11 mouse cellular contexts compared by ENCODE assay signal in the genomic region with DNA sequence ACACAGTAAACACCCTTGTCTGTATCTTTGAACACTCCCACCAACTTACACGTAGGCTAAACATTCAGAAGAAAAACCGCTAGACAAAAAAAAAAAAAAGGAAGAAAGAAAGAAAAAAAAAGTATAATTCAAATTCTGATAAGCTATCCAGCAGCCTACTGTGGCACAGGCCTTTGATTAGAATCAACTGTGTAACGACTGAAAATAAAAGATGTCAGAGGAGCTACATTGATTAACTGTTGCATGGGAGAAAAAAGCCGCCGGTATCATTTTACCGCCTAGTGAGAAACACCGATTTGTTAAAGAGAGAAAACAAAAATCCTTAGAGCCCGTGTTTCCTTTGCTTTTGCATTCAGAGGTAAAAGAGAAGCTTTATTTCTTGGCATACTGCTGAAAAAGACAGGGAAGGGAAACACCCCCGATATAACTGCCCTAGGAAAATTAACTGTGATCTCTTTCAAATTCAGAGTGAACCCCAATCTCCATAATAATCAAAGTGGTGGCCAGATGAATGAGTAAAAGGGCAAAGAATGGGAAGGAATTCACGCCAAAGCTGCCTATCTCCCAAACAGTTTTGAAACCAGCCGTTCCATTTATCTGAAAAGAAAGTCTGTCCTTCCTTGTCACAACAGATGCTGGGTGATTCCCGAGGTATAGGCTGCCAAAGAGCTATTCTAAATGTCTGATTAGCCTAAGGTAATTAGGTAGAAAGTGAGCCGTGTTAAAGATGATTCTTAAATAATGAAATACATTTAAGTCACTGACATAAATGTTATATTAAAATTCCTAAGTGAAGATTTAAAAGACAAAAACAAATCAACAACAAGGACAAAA. TPM values are rescaled to one million over a fixed set of nuclear protein-coding genes. Genes with fewer than 3 reads are reported as not detected.
DNase-seq lines count a peak whose midpoint lies in the region; ATAC-seq lines count a peak whose summit lies in the region.
"Had no signal": no experiment of that assay in that cellular context is flagged by ENCODE, and none has a peak within 500 bp of the region (broad histone marks: within the 10 kb centered on the region; RNA-seq: fewer than 3 reads in every experiment).

No protein-coding gene starts in this region.

- 20% methylated on average over 13 of the region's 13 CpGs for WGBS in embryonic facial prominence, embryonic 14.5 days
- 6% methylated on average over 13 of the region's 13 CpGs for WGBS in hindbrain, embryonic 13.5 days
- WGBS in midbrain, embryonic 16.5 days: 6% methylated on average over 13 of the region's 13 CpGs

- no peak for ATAC-seq in embryonic facial prominence, embryonic 14.5 days (ENCODE audit: low read depth)
- no peak for ATAC-seq in hindbrain, embryonic 13.5 days (ENCODE audit: low FRiP score)
- no peak for ATAC-seq in midbrain, embryonic 16.5 days

- H3K4me3 ChIP-seq in embryonic facial prominence, embryonic 14.5 days (ENCODE audit: low read depth, low read length): no peak overlapping the region
- H3K4me3 ChIP-seq in hindbrain, embryonic 13.5 days: no peak overlapping the region
- H3K4me3 ChIP-seq in midbrain, embryonic 16.5 days (ENCODE audit: low read depth, low read length): no peak overlapping the region
- H3K4me3 ChIP-seq: erythroblast, embryonic 14.5 days; kidney, embryonic 15.5 days; limb, embryonic 12.5 days had no signal

- H3K36me3 ChIP-seq in embryonic facial prominence, embryonic 14.5 days (ENCODE audit: control insufficient read depth, insufficient read depth, low read length): no peaks in the 10 kb centered on the region
- H3K36me3 ChIP-seq in hindbrain, embryonic 13.5 days: no peaks in the 10 kb centered on the region
- no peaks in the 10 kb centered on the region for H3K36me3 ChIP-seq in midbrain, embryonic 16.5 days (ENCODE audit: control insufficient read depth, insufficient read depth, low read length)
- H3K36me3 ChIP-seq: kidney, embryonic 15.5 days; limb, embryonic 12.5 days had no signal

- peak; percentile 27 for DNase-seq in embryo, embryonic 10 days (ENCODE audit: low spot score)
- no peak for DNase-seq in embryo, embryonic 9.5 days (ENCODE audit: extremely low spot score)
- no peak for DNase-seq in embryonic facial prominence, embryonic 14.5 days (ENCODE audit: low spot score)
- no peak for DNase-seq in frontal cortex, postnatal 36 days (ENCODE audit: low spot score in 2 of 2)
- no peak for DNase-seq in left cerebral cortex, adult 9 months (ENCODE audit: low spot score in 2 of 2)
- DNase-seq in cerebellum, adult 9-10 months: no peak

- peaks cover 17% of the 10 kb centered on the region for H3K4me1 ChIP-seq in embryonic facial prominence, embryonic 14.5 days (ENCODE audit: control insufficient read depth, insufficient read depth, low read length)
- peaks cover 58% of the 10 kb centered on the region for H3K4me1 ChIP-seq in hindbrain, embryonic 13.5 days (replicated peaks)
- peaks cover 42% of the 10 kb centered on the region for H3K4me1 ChIP-seq in midbrain, embryonic 16.5 days (ENCODE audit: control insufficient read depth, insufficient read depth, low read length)

- no peaks in the 10 kb centered on the region for H3K9me3 ChIP-seq in embryonic facial prominence, embryonic 14.5 days (ENCODE audit: control insufficient read depth, low read length)
- H3K9me3 ChIP-seq in hindbrain, embryonic 13.5 days: no peaks in the 10 kb centered on the region
- no peaks in the 10 kb centered on the region for H3K9me3 ChIP-seq in midbrain, embryonic 16.5 days (replicated peaks; ENCODE audit: control insufficient read depth, low read length, poor library complexity, severe bottlenecking)
- H3K9me3 ChIP-seq: kidney, embryonic 15.5 days; limb, embryonic 12.5 days had no signal

- H3K4me2 ChIP-seq in embryonic facial prominence, embryonic 14.5 days (ENCODE audit: low read depth, low read length): peak overlapping the region; percentile 11; the same call in 1 of the 2 replicates
- peak overlapping the region; percentile 29 for H3K4me2 ChIP-seq in hindbrain, embryonic 13.5 days
- H3K4me2 ChIP-seq in midbrain, embryonic 16.5 days (ENCODE audit: low read length): peak overlapping the region; percentile 37
- H3K4me2 ChIP-seq: kidney, embryonic 15.5 days; limb, embryonic 12.5 days had no signal

- H3K27ac ChIP-seq in embryonic facial prominence, embryonic 14.5 days (replicated peaks; ENCODE audit: low read depth, low read length): no peak overlapping the region
- H3K27ac ChIP-seq in hindbrain, embryonic 13.5 days: 0 out of 2 replicates have a peak overlapping the region, but pooled peaks have one; percentile 3
- no peak overlapping the region for H3K27ac ChIP-seq in midbrain, embryonic 16.5 days (ENCODE audit: low read length)
- H3K27ac ChIP-seq: kidney, embryonic 15.5 days had no signal

- H3K27me3 ChIP-seq in embryonic facial prominence, embryonic 14.5 days (replicated peaks; ENCODE audit: control insufficient read depth, insufficient read depth, low read length): no peaks in the 10 kb centered on the region
- H3K27me3 ChIP-seq in hindbrain, embryonic 13.5 days: no peaks in the 10 kb centered on the region
- H3K27me3 ChIP-seq in midbrain, embryonic 16.5 days (ENCODE audit: control insufficient read depth, insufficient read depth, low read depth, low read length): no peaks in the 10 kb centered on the region
- H3K27me3 ChIP-seq: limb, embryonic 12.5 days had no signal

- H3K9ac ChIP-seq in embryonic facial prominence, embryonic 14.5 days (ENCODE audit: low read depth, low read length): no peak overlapping the region
- no peak overlapping the region for H3K9ac ChIP-seq in hindbrain, embryonic 13.5 days
- H3K9ac ChIP-seq in midbrain, embryonic 16.5 days (ENCODE audit: low read depth, low read length): peak overlapping the region; percentile 31; the same call in 1 of the 2 replicates
- H3K9ac ChIP-seq: kidney, embryonic 15.5 days; limb, embryonic 12.5 days had no signal

RNA-seq across cellular contexts. Expression of gene Sgce, which starts 7.3 kb away (rescaled TPM):
- polyA plus RNA-seq in embryonic facial prominence, embryonic 14.5 days (2014; fragmentation: Nextera tagmentation; extraction: Ambion mirVana): 67.1 and 69.8 TPM in 2 replicates
- polyA plus RNA-seq in hindbrain, embryonic 13.5 days (2015; fragmentation: Nextera tagmentation; extraction: Ambion mirVana): 64.4 and 64.6 TPM in 2 replicates
- 61.4 and 65.8 TPM in 2 replicates for polyA plus RNA-seq in midbrain, embryonic 16.5 days (2015; fragmentation: Nextera tagmentation; extraction: Ambion mirVana)
- polyA plus RNA-seq: erythroblast, embryonic 14.5 days had no signal

RNA-seq across cellular contexts. Expression of gene Peg10, which starts 7.4 kb away (rescaled TPM):
- polyA plus RNA-seq in embryonic facial prominence, embryonic 14.5 days (2014; fragmentation: Nextera tagmentation; extraction: Ambion mirVana): 21.2 and 22.3 TPM in 2 replicates
- polyA plus RNA-seq in hindbrain, embryonic 13.5 days (2015; fragmentation: Nextera tagmentation; extraction: Ambion mirVana): 7.3 and 9.0 TPM in 2 replicates
- 6.3 and 7.9 TPM in 2 replicates for polyA plus RNA-seq in midbrain, embryonic 16.5 days (2015; fragmentation: Nextera tagmentation; extraction: Ambion mirVana)
